Mouse (Mus musculus): ENCODE data around the gene Gad1. TPM values are rescaled to one million over a fixed set of nuclear protein-coding genes. Genes with fewer than 3 reads are reported as not detected.

Gene Gad1
- polyA plus RNA-seq, 1 experiment from 2014 or later, result 16.6 TPM

DNA sequence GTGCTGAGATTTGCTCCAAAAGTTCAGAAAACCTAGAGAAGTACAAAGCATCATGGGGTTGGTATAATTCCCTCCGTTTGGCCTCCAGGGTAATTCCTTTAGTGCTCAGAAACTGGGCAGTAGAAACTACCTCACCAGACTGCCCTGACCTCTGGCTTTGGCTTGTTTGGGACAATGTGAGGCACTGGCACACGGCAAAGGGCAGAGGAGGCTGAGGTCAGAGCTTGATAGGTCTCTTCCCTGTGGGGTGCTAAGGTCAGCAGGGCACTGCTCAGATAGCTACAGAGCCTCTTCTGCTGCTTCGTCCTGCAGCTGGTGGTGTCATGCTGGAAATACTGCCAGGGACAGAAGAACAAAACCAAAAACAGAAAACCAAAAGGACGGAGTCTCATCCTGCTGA, 94.8 kb downstream of the Gad1 start:
- H3K27ac ChIP-seq (ENCODE audit: low read depth, low read length), result no peak overlapping the region
- no peak overlapping the region for H3K9ac ChIP-seq (ENCODE audit: low read depth, low read length)
- H3K4me3 ChIP-seq (ENCODE audit: low read depth, low read length), result no peak overlapping the region
- 29% methylated on average over 4 of the region's 4 CpGs for WGBS
- H3K4me2 ChIP-seq (replicated peaks; ENCODE audit: low read depth, low read length), result no peak overlapping the region
- H3K9me3 ChIP-seq (ENCODE audit: control insufficient read depth, low read length), result no peaks in the 10 kb centered on the region
- H3K4me1 ChIP-seq (replicated peaks; ENCODE audit: control insufficient read depth, insufficient read depth, low read length), result no peaks in the 10 kb centered on the region
- H3K36me3 ChIP-seq (ENCODE audit: control insufficient read depth, insufficient read depth, low read length), result no peaks in the 10 kb centered on the region
- no peaks in the 10 kb centered on the region for H3K27me3 ChIP-seq (ENCODE audit: control insufficient read depth, insufficient read depth, low read length)
- ATAC-seq (ENCODE audit: low FRiP score), result no peak
- DNase-seq (ENCODE audit: low spot score), result no peak

DNA sequence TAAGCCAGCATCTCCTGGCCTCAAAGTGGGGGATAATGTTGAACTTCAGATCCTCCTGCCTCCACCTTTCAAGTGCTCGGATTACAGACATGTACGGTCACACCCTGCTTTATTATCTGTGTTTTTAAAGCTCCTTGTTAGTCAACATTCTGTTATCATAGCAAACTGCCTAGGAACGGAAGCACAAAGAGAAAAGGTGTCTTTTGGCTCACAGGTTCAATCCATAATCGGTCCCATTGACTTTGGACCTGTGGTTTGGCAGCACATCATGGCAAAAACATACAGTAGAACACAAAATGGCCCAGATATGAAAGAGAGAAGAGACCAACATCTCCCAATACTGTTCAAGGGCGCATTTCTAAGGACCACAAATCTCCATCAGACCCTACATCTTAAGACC, 95.4 kb downstream of the Gad1 start:
- DNase-seq (ENCODE audit: low spot score) (no peak), ATAC-seq (ENCODE audit: low FRiP score) (no peak)
- H3K9ac ChIP-seq (ENCODE audit: low read depth, low read length), result no peak overlapping the region
- no peak overlapping the region for H3K4me3 ChIP-seq (ENCODE audit: low read depth, low read length)
- no peak overlapping the region for H3K4me2 ChIP-seq (replicated peaks; ENCODE audit: low read depth, low read length)
- H3K27me3 ChIP-seq (ENCODE audit: control insufficient read depth, insufficient read depth, low read length), result no peaks in the 10 kb centered on the region
- H3K36me3 ChIP-seq (ENCODE audit: control insufficient read depth, insufficient read depth, low read length), result no peaks in the 10 kb centered on the region
- WGBS, result 94% methylated on average over 5 of the region's 5 CpGs
- H3K27ac ChIP-seq (ENCODE audit: low read depth, low read length), result no peak overlapping the region
- H3K9me3 ChIP-seq (ENCODE audit: control insufficient read depth, low read length), result no peaks in the 10 kb centered on the region
- no peaks in the 10 kb centered on the region for H3K4me1 ChIP-seq (replicated peaks; ENCODE audit: control insufficient read depth, insufficient read depth, low read length)

DNA sequence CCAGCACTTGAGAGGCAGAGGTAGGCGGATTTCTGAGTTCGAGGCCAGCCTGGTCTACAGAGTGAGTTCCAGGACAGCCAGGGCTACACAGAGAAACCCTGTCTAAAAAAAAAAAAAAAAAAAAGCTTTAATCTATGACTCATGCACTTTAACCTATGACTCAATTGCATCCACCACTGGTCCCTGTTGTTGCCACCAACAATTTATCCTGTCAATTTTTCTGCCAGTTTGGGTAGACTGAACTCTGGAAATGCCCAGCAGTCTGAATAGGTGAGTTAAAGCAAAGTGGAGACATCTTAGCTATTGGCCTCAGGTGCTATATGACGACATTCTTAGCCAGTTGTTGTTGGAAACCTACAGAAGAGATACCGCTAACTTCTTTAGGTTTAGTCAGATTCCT, 96.6 kb downstream of the Gad1 start:
- WGBS, result 97% methylated on average over 4 of the region's 4 CpGs

More for the DNA sequence above, 96.6 kb downstream of the Gad1 start:
- Histone ChIP-seq H3K4me2 (replicated peaks; ENCODE audit: low read depth, low read length) (no peak overlapping the region), H3K4me1 (replicated peaks; ENCODE audit: control insufficient read depth, insufficient read depth, low read length) (no peaks in the 10 kb centered on the region), H3K9ac (ENCODE audit: low read depth, low read length) (no peak overlapping the region), H3K27me3 (ENCODE audit: control insufficient read depth, insufficient read depth, low read length) (no peaks in the 10 kb centered on the region), H3K27ac (ENCODE audit: low read depth, low read length) (no peak overlapping the region), H3K9me3 (ENCODE audit: control insufficient read depth, low read length) (no peaks in the 10 kb centered on the region), H3K36me3 (ENCODE audit: control insufficient read depth, insufficient read depth, low read length) (no peaks in the 10 kb centered on the region), H3K4me3 (ENCODE audit: low read depth, low read length) (no peak overlapping the region)
- no peak for DNase-seq (ENCODE audit: low spot score)
- no peak for ATAC-seq (ENCODE audit: low FRiP score)

Other genes starting within 250 kb of the Gad1 start
- 2.7 and 3.3 TPM in 2 replicates for gene Sp5, start 78.1 kb upstream of the Gad1 start, polyA plus RNA-seq (2014; fragmentation: Nextera tagmentation; extraction: Ambion mirVana)
- 1.2 and 2.1 TPM in 2 replicates for gene Erich2, start 44.3 kb upstream of the Gad1 start, polyA plus RNA-seq (2014; fragmentation: Nextera tagmentation; extraction: Ambion mirVana)
- 147 and 160 TPM in 2 replicates for gene Gorasp2, start 108.5 kb downstream of the Gad1 start, polyA plus RNA-seq (2014; fragmentation: Nextera tagmentation; extraction: Ambion mirVana)
- gene Gm26558, start 109.0 kb downstream of the Gad1 start, polyA plus RNA-seq (2014; fragmentation: Nextera tagmentation; extraction: Ambion mirVana), result 3.6 and 4.3 TPM in 2 replicates